In the genomic region with DNA sequence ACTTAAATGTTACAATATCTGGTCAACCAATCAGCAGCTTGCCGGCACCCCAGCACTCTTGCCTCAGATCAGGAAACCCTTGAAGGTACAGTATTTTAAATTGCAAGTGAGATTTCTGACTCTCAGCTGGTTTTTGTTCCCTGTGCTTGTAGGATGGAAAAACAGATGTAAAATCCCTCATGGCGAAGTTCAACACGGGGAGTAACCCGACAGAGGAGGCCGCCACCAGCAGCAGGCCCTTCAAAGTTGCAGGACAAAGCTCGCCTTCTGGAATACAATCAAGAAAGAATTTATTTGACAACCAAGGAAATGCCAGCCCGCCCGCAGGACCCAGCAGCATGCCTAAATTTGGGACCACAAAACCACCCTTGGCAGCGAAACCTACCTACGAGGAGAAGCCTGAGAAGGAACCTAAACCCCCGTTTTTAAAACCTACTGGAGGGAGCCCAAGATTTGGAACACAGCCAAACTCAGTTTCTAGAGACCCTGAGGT, we compare ENCODE assay signal across 10 mouse cellular contexts. TPM values are rescaled to one million over a fixed set of nuclear protein-coding genes. Genes with fewer than 3 reads are reported as not detected.
DNase-seq lines count a peak whose midpoint lies in the region; ATAC-seq lines count a peak whose summit lies in the region.
"Had no signal": no experiment of that assay in that cellular context is flagged by ENCODE, and none has a peak within 500 bp of the region (broad histone marks: within the 10 kb centered on the region; RNA-seq: fewer than 3 reads in every experiment).

No protein-coding gene starts in this region.

- WGBS in macrophage (ENCODE audit: missing documents) = 13% methylated on average over 11 of the region's 11 CpGs
- 81% methylated on average over 11 of the region's 11 CpGs for WGBS in midbrain, embryonic 14.5 days

- no peaks in the 10 kb centered on the region for H3K9me3 ChIP-seq in midbrain, embryonic 14.5 days (ENCODE audit: control insufficient read depth, low read length)

- H3K79me2 ChIP-seq in macrophage (ENCODE audit: inconsistent target) = peaks cover 100% of the 10 kb centered on the region

- H3K4me1 ChIP-seq in midbrain, embryonic 14.5 days (ENCODE audit: control insufficient read depth, insufficient read depth, low read length) = no peaks in the 10 kb centered on the region

- no peak overlapping the region for H3K4me2 ChIP-seq in midbrain, embryonic 14.5 days (ENCODE audit: low read length)

- ATAC-seq in inflammation-experienced regulatory T-cells, adult 6 months = peak; percentile 55
- no peak for ATAC-seq in midbrain, embryonic 14.5 days (ENCODE audit: low FRiP score, low TSS enrichment)

- no peak overlapping the region for H3K9ac ChIP-seq in midbrain, embryonic 14.5 days (replicated peaks; ENCODE audit: low read length)

- H3K4me3 ChIP-seq in macrophage (ENCODE audit: inconsistent target) = peak overlapping the region; percentile 1; the same call in 1 of the 2 replicates
- H3K4me3 ChIP-seq in midbrain, embryonic 14.5 days (replicated peaks; ENCODE audit: low read depth, low read length) = no peak overlapping the region
- H3K4me3 ChIP-seq: myocyte had no signal

- H3K27ac ChIP-seq in macrophage = peak overlapping the region; percentile 59
- no peak overlapping the region for H3K27ac ChIP-seq in midbrain, embryonic 14.5 days (replicated peaks; ENCODE audit: low read depth, low read length)

- DNase-seq in spleen, postnatal 36 days (ENCODE audit: low spot score in 2 of 2) = peak; percentile 48 to 55
- no peak for DNase-seq in spleen, postnatal 14 days (ENCODE audit: low spot score in 2 of 2)
- DNase-seq in cerebellum, adult 9-10 months = no peak
- DNase-seq in midbrain, embryonic 14.5 days = no peak
- no peak for DNase-seq in testis, postnatal 10 days (ENCODE audit: low spot score)
- DNase-seq in left cerebral cortex, adult 9 months (ENCODE audit: low spot score in 2 of 2) = no peak
- DNase-seq: gastrocnemius, postnatal 25 days had no signal

- H3K27me3 ChIP-seq in midbrain, embryonic 14.5 days (ENCODE audit: control insufficient read depth, insufficient read depth, low read length) = no peaks in the 10 kb centered on the region

- peaks cover 54% of the 10 kb centered on the region for H3K36me3 ChIP-seq in macrophage (ENCODE audit: inconsistent target)
- H3K36me3 ChIP-seq in midbrain, embryonic 14.5 days (ENCODE audit: control insufficient read depth, insufficient read depth, low read length) = no peaks in the 10 kb centered on the region

RNA-seq across cellular contexts. Expression of a gene that starts 57.2 kb away (rescaled TPM):
- polyA plus RNA-seq in inflammation-experienced regulatory T-cells, adult 6 months (2017; shearing (Covaris generic)) = 100 to 1,000 TPM; 539 to 808 (median 732) TPM
- 1,000 to 10,000 TPM in 25 of 26 experiments, 100 to 1,000 TPM in 1; 946 to 4,580 (median 3,223) TPM for total RNA-seq in macrophage (2018; cell fraction: chromatin; rRNA removed)
- total RNA-seq in macrophage (2018; cell fraction: cytosol; rRNA removed) = 1,000 to 10,000 TPM in 9 of 26 experiments, 100 to 1,000 TPM in 17; 417 to 1,132 (median 746) TPM
- total RNA-seq in macrophage (2018; cell fraction: nucleus; rRNA removed) = 1,000 to 10,000 TPM; 1,077 to 2,236 (median 1,801) TPM
- polyA plus RNA-seq in macrophage (2018) = 370 to 786 TPM (median 465 TPM) in 3 replicates
- polyA plus RNA-seq in midbrain, embryonic 14.5 days (2014; fragmentation: Nextera tagmentation; extraction: Ambion mirVana) = 0.67 and 6.1 TPM in 2 replicates

Comparison
In these comparisons a context has a peak if more than half of its experiments do, and no peak if none do; other contexts are left out.
1. DNase-seq: peak in spleen, postnatal 36 days (2 of 2); none in spleen, postnatal 14 days (0 of 2), cerebellum, adult 9-10 months (single experiment), midbrain, embryonic 14.5 days (single experiment), testis, postnatal 10 days (single experiment) and left cerebral cortex, adult 9 months (0 of 2).
2. RNA of a gene that starts 57.2 kb away (polyA plus RNA-seq): 370 to 786 TPM in macrophage and 539 to 808 TPM in inflammation-experienced regulatory T-cells, adult 6 months; 0.67 to 6.1 TPM in midbrain, embryonic 14.5 days; every median in the first group is over 10 times any median in the second.